Mouse (Mus musculus): ENCODE results near the gene Kat2a. TPM values are rescaled to one million over a fixed set of nuclear protein-coding genes. Genes with fewer than 3 reads are reported as not detected.

Kat2a gene
- polyA plus RNA-seq, 1 experiment from 2014 or later: 65.2 TPM

- H3K4me3 ChIP-seq (replicated peaks): no peak overlapping the region
- no peaks in the 10 kb centered on the region for H3K9me3 ChIP-seq
- no peak for ATAC-seq (ENCODE audit: low FRiP score)
- H3K4me2 ChIP-seq: no peak overlapping the region
- no peak overlapping the region for H3K27ac ChIP-seq
- H3K36me3 ChIP-seq (replicated peaks): peaks cover 15% of the 10 kb centered on the region; the same call in 1 of the 2 replicates
- WGBS: 91% methylated on average over 6 of the region's 6 CpGs
- no peak overlapping the region for H3K9ac ChIP-seq
- H3K27me3 ChIP-seq: no peaks in the 10 kb centered on the region
- 0 out of 2 replicates have a peak, but pooled peaks cover 3% of the 10 kb centered on the region for H3K4me1 ChIP-seq
Observed at GRCm38 (mm10) chr11:100730477-100731205, 18.4 kb upstream of the Kat2a start.

GRCm38 (mm10) chr11:100729976-100730375, 17.7 kb upstream of the Kat2a start:
- WGBS: 97% methylated on average over 4 of the region's 4 CpGs
- Histone ChIP-seq H3K27me3 (no peaks in the 10 kb centered on the region), H3K27ac (no peak overlapping the region), H3K4me3 (replicated peaks) (no peak overlapping the region), H3K4me2 (no peak overlapping the region), H3K9me3 (no peaks in the 10 kb centered on the region), H3K4me1 (0 out of 2 replicates have a peak, but pooled peaks cover 3% of the 10 kb centered on the region), H3K36me3 (replicated peaks) (peaks cover 15% of the 10 kb centered on the region; the same call in 1 of the 2 replicates), H3K9ac (no peak overlapping the region)
- no peak for ATAC-seq (ENCODE audit: low FRiP score)

DNA sequence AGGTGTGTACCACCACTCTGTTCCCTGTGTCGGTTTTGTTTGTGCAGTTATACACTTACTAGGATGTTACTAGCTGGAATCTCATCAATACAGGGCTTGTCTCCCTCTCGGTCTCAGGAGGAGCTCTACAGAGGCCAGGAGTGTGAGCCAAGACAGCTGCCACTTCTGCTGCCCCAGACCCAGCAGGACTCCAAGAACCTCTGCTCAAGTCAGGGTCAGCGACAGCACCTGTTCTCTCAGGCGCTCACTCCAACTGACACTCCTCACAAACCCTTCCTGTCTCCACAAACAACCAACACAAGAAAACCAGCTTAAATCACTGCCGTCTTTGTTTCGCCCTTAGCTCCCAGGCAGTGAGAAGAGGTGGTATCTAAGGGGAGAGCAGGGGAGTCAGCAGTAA, 16.3 kb upstream of the Kat2a start:
- peaks cover 15% of the 10 kb centered on the region; the same call in 1 of the 2 replicates for H3K36me3 ChIP-seq (replicated peaks)
- 90% methylated on average over 6 of the region's 6 CpGs for WGBS
- ATAC-seq (ENCODE audit: low FRiP score): no peak

GRCm38 (mm10) chr11:100727201-100727600, 14.9 kb upstream of the Kat2a start:
- Histone ChIP-seq H3K27ac (no peak overlapping the region), H3K27me3 (no peaks in the 10 kb centered on the region), H3K4me1 (peaks cover 6% of the 10 kb centered on the region; the same call in 1 of the 2 replicates), H3K9me3 (no peaks in the 10 kb centered on the region), H3K4me2 (no peak overlapping the region), H3K36me3 (replicated peaks) (peaks cover 15% of the 10 kb centered on the region; the same call in 1 of the 2 replicates), H3K9ac (no peak overlapping the region), H3K4me3 (replicated peaks) (no peak overlapping the region)
- ATAC-seq (ENCODE audit: low FRiP score): no peak
- 93% methylated on average over 3 of the region's 3 CpGs for WGBS

More for the DNA sequence above, 16.3 kb upstream of the Kat2a start:
- H3K4me3 ChIP-seq (replicated peaks): no peak overlapping the region
- no peaks in the 10 kb centered on the region for H3K27me3 ChIP-seq
- no peak overlapping the region for H3K9ac ChIP-seq
- H3K27ac ChIP-seq: no peak overlapping the region
- H3K4me2 ChIP-seq: no peak overlapping the region
- 0 out of 2 replicates have a peak, but pooled peaks cover 3% of the 10 kb centered on the region for H3K4me1 ChIP-seq
- H3K9me3 ChIP-seq: no peaks in the 10 kb centered on the region

DNA sequence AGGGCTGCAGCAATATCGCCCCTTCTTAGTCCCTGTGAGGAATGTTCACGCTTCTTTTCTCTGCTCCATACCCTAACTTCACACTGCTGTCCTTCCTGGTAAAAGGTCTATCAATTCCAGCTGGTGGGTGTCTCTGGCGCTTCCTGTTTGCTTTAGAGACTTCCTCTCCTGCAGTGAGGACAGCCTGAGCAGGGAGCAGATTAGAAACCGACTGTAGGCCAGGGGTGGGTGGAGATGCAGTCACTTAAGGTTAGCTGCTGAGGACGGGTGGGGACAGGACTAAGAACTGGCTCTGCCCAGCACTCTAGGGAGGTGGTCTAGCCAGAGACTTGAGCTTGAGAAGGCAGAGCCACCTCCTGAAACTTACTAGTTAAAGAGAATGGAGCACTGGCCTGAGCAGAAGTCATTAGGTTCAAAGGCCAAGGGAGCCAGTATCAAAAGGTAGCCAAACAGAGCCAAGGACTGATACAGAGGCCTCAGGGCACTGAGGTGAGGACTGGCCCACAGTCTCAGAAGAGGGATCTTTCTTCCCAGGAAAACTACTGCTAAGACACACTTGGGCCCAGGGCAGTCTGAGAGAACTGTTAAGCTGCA, 12.8 kb upstream of the Kat2a start:
- no peak overlapping the region for H3K9ac ChIP-seq
- no peak overlapping the region for H3K4me2 ChIP-seq
- no peaks in the 10 kb centered on the region for H3K27me3 ChIP-seq
- no peak overlapping the region for H3K27ac ChIP-seq
- peaks cover 12% of the 10 kb centered on the region; the same call in 1 of the 2 replicates for H3K36me3 ChIP-seq (replicated peaks)
- 62% methylated on average over 5 of the region's 5 CpGs for WGBS
- ATAC-seq (ENCODE audit: low FRiP score): no peak
- peaks cover 22% of the 10 kb centered on the region for H3K4me1 ChIP-seq
- no peak overlapping the region for H3K4me3 ChIP-seq (replicated peaks)
- no peaks in the 10 kb centered on the region for H3K9me3 ChIP-seq

DNA sequence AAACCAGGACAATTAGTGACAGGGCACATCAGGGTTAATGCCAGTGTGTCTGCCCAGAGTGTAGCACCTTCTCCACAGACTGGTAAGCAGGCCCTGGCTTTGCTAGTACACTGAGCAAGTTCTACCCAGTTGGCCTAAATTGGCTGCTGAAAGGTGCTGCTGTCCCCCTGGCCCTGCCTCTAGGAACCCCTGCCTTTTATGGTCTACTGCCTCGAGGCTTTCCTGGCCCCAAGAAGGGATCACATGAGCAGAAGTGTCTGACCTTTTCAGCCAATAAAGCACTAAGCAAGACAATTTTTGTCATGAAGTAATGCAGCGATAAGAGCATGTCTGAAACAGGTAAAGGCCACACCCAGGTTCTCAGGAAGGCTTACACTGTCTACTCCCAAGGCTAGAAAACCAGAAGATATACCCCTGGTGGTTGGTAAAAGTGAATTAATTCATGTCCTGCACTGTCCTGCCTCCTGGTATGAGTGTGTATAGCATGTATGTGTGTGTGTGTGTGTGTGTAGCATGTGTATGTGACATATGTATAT, 10.3 kb upstream of the Kat2a start:
- 70% methylated on average over 2 of the region's 2 CpGs for WGBS
- ATAC-seq (ENCODE audit: low FRiP score): no peak
- no peak overlapping the region for H3K9ac ChIP-seq
- H3K4me3 ChIP-seq (replicated peaks): no peak overlapping the region
- H3K9me3 ChIP-seq: no peaks in the 10 kb centered on the region
- no peak overlapping the region for H3K4me2 ChIP-seq
- H3K4me1 ChIP-seq: peaks cover 22% of the 10 kb centered on the region
- no peak overlapping the region for H3K27ac ChIP-seq
- H3K27me3 ChIP-seq: no peaks in the 10 kb centered on the region
- H3K36me3 ChIP-seq (replicated peaks): peaks cover 20% of the 10 kb centered on the region

DNA sequence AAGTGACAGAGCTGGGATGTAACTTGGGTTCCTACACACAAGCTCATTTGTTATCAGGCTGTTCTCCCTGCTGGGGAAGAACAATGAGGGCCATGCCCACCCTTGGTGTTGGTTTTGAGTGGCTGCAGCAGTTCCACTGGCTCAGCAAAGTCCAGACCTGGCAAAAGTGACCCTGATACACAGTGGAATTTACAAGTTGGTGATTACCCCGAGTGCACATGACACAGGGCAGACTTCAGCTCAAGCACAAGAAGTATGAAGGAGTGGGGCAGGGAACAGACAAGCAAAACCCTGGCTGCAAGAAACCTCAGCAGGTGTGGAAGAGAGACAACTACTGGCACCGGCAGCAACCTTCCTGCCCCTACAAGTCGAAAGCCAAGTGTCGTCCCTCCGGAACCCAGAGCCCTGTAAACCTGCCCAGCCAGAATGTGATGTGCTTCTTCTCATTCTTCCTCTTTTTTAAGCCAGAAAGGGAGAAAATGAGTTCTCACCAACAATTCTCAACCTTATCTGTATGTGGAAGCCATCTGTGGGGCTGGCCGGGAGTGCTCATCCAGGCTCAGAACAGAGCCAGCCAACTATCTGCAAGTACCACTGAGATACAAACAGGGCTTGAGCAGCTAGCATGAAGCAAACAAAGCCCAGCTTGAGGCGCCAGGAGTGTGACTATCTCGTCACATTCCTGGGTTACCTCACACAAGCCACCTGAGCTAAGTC, 9.7 kb upstream of the Kat2a start:
- ATAC-seq (ENCODE audit: low FRiP score): no peak
- H3K9ac ChIP-seq: no peak overlapping the region
- peaks cover 26% of the 10 kb centered on the region for H3K36me3 ChIP-seq (replicated peaks)
- H3K4me1 ChIP-seq: peaks cover 22% of the 10 kb centered on the region
- no peak overlapping the region for H3K4me2 ChIP-seq
- no peaks in the 10 kb centered on the region for H3K27me3 ChIP-seq
- H3K4me3 ChIP-seq (replicated peaks): no peak overlapping the region
- H3K9me3 ChIP-seq: no peaks in the 10 kb centered on the region
- WGBS: 69% methylated on average over 8 of the region's 8 CpGs
- peak overlapping the region; percentile 26; the same call in 1 of the 2 replicates for H3K27ac ChIP-seq

GRCm38 (mm10) chr11:100721254-100721653, 9.0 kb upstream of the Kat2a start:
- 50% methylated on average over 4 of the region's 4 CpGs for WGBS
- Histone ChIP-seq H3K4me1 (peaks cover 22% of the 10 kb centered on the region), H3K4me2 (no peak overlapping the region), H3K27me3 (no peaks in the 10 kb centered on the region), H3K36me3 (replicated peaks) (peaks cover 32% of the 10 kb centered on the region), H3K9me3 (no peaks in the 10 kb centered on the region), H3K27ac (peak overlapping the region; percentile 53; the same call in 1 of the 2 replicates), H3K9ac (no peak overlapping the region), H3K4me3 (replicated peaks) (no peak overlapping the region)
- no peak for ATAC-seq (ENCODE audit: low FRiP score)

DNA sequence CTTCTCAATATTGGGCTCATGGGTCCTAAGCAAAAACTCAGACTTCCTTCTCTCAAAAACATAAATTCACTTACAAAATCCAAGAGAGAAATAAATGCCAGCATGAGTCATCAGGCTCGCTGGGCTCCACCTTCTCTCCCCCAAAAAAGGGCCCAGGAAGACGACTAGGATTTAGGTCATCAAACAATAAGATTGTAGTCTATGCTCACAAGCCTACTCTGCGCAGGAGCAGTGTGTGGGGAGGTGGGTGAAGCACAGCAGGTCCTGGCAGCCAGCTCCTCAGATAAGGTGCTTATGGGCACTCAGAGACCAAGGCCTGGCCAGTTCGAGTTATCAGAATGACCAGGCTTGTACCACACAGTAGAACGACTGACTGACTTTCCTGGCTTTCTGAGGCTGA, 8.1 kb upstream of the Kat2a start:
- no peaks in the 10 kb centered on the region for H3K9me3 ChIP-seq
- no peak overlapping the region for H3K27ac ChIP-seq
- no peak overlapping the region for H3K4me3 ChIP-seq (replicated peaks)
- no peak for ATAC-seq (ENCODE audit: low FRiP score)
- no peak overlapping the region for H3K9ac ChIP-seq
- H3K27me3 ChIP-seq: no peaks in the 10 kb centered on the region
- H3K4me1 ChIP-seq: peaks cover 22% of the 10 kb centered on the region
- peaks cover 42% of the 10 kb centered on the region for H3K36me3 ChIP-seq (replicated peaks)
- WGBS: 83% methylated on average over 5 of the region's 5 CpGs
- H3K4me2 ChIP-seq: no peak overlapping the region

DNA sequence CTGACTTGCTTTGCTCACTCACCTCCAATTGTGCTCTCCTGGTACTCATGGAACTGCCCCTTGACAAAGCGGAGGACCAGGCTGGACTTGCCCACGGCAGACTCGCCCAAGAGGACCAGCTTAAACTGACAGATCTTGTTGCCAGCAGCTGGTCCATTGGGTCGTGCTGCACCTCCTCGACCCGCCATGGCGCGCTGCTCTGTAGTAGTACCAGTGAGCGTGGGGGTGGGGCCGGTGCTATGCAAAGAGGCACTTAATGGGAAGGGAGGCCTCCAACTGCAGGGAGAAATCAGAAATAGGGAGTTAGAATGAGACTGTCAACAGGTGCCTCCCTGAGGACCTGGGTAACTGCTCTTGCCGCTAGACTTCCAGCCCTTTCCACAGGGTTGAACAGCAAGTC, 7.6 kb upstream of the Kat2a start:
- 91% methylated on average over 11 of the region's 11 CpGs for WGBS
- no peak overlapping the region for H3K4me2 ChIP-seq
- H3K27me3 ChIP-seq: no peaks in the 10 kb centered on the region
- ATAC-seq (ENCODE audit: low FRiP score): no peak
- no peaks in the 10 kb centered on the region for H3K9me3 ChIP-seq
- H3K36me3 ChIP-seq (replicated peaks): peaks cover 42% of the 10 kb centered on the region
- H3K27ac ChIP-seq: no peak overlapping the region
- H3K4me3 ChIP-seq (replicated peaks): no peak overlapping the region
- no peak overlapping the region for H3K9ac ChIP-seq
- peaks cover 22% of the 10 kb centered on the region for H3K4me1 ChIP-seq

DNA sequence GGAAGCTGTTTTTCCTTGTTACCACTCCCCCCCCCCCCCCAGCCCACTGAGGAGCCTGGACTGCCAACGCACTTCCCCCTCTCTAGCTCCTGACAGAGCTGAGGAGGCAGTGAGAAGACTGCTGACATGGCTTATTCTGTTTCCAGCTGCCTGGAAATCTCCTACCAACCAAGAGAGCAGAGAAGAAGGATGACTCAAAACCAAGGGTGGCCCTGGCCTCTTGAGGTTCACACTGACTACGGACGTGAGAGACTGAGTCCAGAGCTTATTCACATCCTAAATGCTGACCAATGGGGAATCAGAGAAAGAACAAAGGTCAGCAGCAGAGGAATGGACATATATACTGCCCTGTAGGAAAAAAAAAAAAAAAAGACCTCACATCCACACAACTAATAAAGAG, 7.0 kb upstream of the Kat2a start:
- no peak overlapping the region for H3K4me3 ChIP-seq (replicated peaks)
- no peaks in the 10 kb centered on the region for H3K27me3 ChIP-seq
- ATAC-seq (ENCODE audit: low FRiP score): no peak
- peaks cover 24% of the 10 kb centered on the region for H3K4me1 ChIP-seq
- no peak overlapping the region for H3K4me2 ChIP-seq
- H3K27ac ChIP-seq: no peak overlapping the region
- 82% methylated on average over 3 of the region's 3 CpGs for WGBS
- H3K36me3 ChIP-seq (replicated peaks): peaks cover 42% of the 10 kb centered on the region
- H3K9ac ChIP-seq: no peak overlapping the region
- no peaks in the 10 kb centered on the region for H3K9me3 ChIP-seq

DNA sequence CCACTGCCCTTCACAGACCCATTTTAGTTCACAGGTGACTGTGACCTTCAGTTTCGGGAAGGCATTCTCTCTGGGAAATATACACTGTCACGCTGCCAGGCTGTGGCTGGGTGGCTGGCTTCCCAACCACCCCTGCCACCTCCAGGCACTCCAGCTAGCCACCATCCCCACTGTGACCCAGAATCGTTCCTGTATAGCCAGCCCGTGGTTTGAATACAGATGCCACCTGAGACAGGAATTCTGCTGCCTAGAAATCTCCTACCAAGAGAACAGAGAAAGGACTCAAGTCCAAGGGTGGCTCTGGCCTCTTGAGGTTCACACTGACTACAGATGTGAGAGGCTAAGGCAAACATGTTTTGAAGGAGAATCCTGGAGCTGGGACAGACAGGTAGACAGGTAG, 6.6 kb upstream of the Kat2a start:
- H3K4me1 ChIP-seq: peaks cover 29% of the 10 kb centered on the region
- no peak overlapping the region for H3K9ac ChIP-seq
- no peak overlapping the region for H3K27ac ChIP-seq
- H3K27me3 ChIP-seq: no peaks in the 10 kb centered on the region
- 89% methylated on average over 4 of the region's 4 CpGs for WGBS
- peaks cover 42% of the 10 kb centered on the region for H3K36me3 ChIP-seq (replicated peaks)
- no peaks in the 10 kb centered on the region for H3K9me3 ChIP-seq
- no peak overlapping the region for H3K4me3 ChIP-seq (replicated peaks)
- no peak overlapping the region for H3K4me2 ChIP-seq
- ATAC-seq (ENCODE audit: low FRiP score): no peak
